Mouse (Mus musculus): ENCODE measurements around the gene Adcy2.

GRCm38 (mm10) chr13:69002631-69003030 lies 3.3 kb upstream of the Adcy2 start:
- TF ChIP-seq CTCF (IDR thresholded peaks at IDR 0.05; ENCODE audit: low read depth, low read length), result no peak
- no peak for TF ChIP-seq EP300 (IDR thresholded peaks at IDR 0.05; ENCODE audit: insufficient read depth, low read depth, low read length)

All from ES-Bruce4 (cell line).